In genomic region chr17:35741589-35742226, GRCm38 (mm10) we compare ENCODE assay signal across 15 mouse cellular contexts. TPM values are rescaled to one million over a fixed set of nuclear protein-coding genes. Genes with fewer than 3 reads are reported as not detected.
DNase-seq lines count a peak whose midpoint lies in the region; ATAC-seq lines count a peak whose summit lies in the region.
"Had no signal": no experiment of that assay in that cellular context is flagged by ENCODE, and none has a peak within 500 bp of the region (broad histone marks: within the 10 kb centered on the region; RNA-seq: fewer than 3 reads in every experiment).

No protein-coding gene starts in this region.

- H3K36me3 ChIP-seq in heart, embryonic 12.5 days: no peaks in the 10 kb centered on the region
- no peaks in the 10 kb centered on the region for H3K36me3 ChIP-seq in intestine, embryonic 16.5 days (ENCODE audit: control insufficient read depth, insufficient read depth, low read length)
- H3K36me3 ChIP-seq: limb, embryonic 13.5 days had no signal

- no peak overlapping the region for H3K4me2 ChIP-seq in heart, embryonic 12.5 days
- no peak overlapping the region for H3K4me2 ChIP-seq in intestine, embryonic 16.5 days (ENCODE audit: low read depth, low read length)
- H3K4me2 ChIP-seq: limb, embryonic 13.5 days had no signal

- peak; percentile 85 for ATAC-seq in heart, embryonic 12.5 days (ENCODE audit: insufficient number of reproducible peaks, low FRiP score)
- peak; percentile 72 for ATAC-seq in intestine, embryonic 16.5 days
- ATAC-seq in megakaryocyte, adult 5-6 weeks (ENCODE audit: poor library complexity, severe bottlenecking): no peak

- no peak for DNase-seq in heart, adult 9 months (ENCODE audit: low spot score in 2 of 2)
- peak; percentile 75 for DNase-seq in MEL-GATA-1-ER (ENCODE audit: extremely low read depth, low read depth)
- peak; percentile 35 to 53 for DNase-seq in spleen, postnatal 14 days (ENCODE audit: low spot score in 2 of 2)
- DNase-seq in urinary bladder, adult 18-20 months (ENCODE audit: low spot score in 2 of 2): no peak
- DNase-seq in Muller cell, postnatal 12 days (ENCODE audit: inconsistent ontology term): no peak
- DNase-seq: adrenal gland, postnatal 36 days; B cell, adult 2 months; gastrocnemius, adult 2 months; heart, postnatal 10 days; kidney, adult 11 months had no signal

- no peaks in the 10 kb centered on the region for H3K9me3 ChIP-seq in heart, embryonic 12.5 days (replicated peaks)
- H3K9me3 ChIP-seq in intestine, embryonic 16.5 days (ENCODE audit: control insufficient read depth, low read length): no peaks in the 10 kb centered on the region
- H3K9me3 ChIP-seq: limb, embryonic 13.5 days; megakaryocyte, embryonic 14.5 days had no signal

- H3K9ac ChIP-seq in heart, embryonic 12.5 days: no peak overlapping the region
- no peak overlapping the region for H3K9ac ChIP-seq in intestine, embryonic 16.5 days (ENCODE audit: low read depth, low read length)
- H3K9ac ChIP-seq: limb, embryonic 13.5 days had no signal

- H3K27me3 ChIP-seq in heart, embryonic 12.5 days (replicated peaks): 0 out of 2 replicates have a peak, but pooled peaks cover 5% of the 10 kb centered on the region
- no peaks in the 10 kb centered on the region for H3K27me3 ChIP-seq in intestine, embryonic 16.5 days (replicated peaks; ENCODE audit: control insufficient read depth, insufficient read depth, low read length)

- 72% methylated on average over 9 of the region's 9 CpGs for WGBS in heart, embryonic 12.5 days
- WGBS in intestine, embryonic 16.5 days: 73% methylated on average over 9 of the region's 9 CpGs

- H3K27ac ChIP-seq in heart, embryonic 12.5 days (ENCODE audit: poor library complexity, severe bottlenecking): peak overlapping the region; percentile 54; the same call in 1 of the 2 replicates
- no peak overlapping the region for H3K27ac ChIP-seq in intestine, embryonic 16.5 days (ENCODE audit: low read length)
- H3K27ac ChIP-seq: gastrocnemius, adult 2 months; limb, embryonic 13.5 days had no signal

- H3K4me1 ChIP-seq in heart, embryonic 12.5 days (replicated peaks): no peaks in the 10 kb centered on the region
- H3K4me1 ChIP-seq in intestine, embryonic 16.5 days (ENCODE audit: control insufficient read depth, insufficient read depth, low read length): no peaks in the 10 kb centered on the region

- no peak overlapping the region for H3K4me3 ChIP-seq in heart, embryonic 12.5 days
- H3K4me3 ChIP-seq in intestine, embryonic 16.5 days (ENCODE audit: low read length): no peak overlapping the region
- H3K4me3 ChIP-seq: gastrocnemius, adult 2 months; limb, embryonic 13.5 days; megakaryocyte, embryonic 14.5 days had no signal

RNA-seq across cellular contexts. Expression of gene Ddr1, which starts 37.3 kb away (rescaled TPM):
- 162 and 167 TPM in 2 replicates for polyA plus RNA-seq in heart, embryonic 12.5 days (2016; fragmentation: Nextera tagmentation; extraction: Ambion mirVana)
- 54.1 and 57.1 TPM in 2 replicates for polyA plus RNA-seq in intestine, embryonic 16.5 days (2015; fragmentation: Nextera tagmentation; extraction: Ambion mirVana)
- total RNA-seq in megakaryocyte, adult 5-6 weeks (2015): 0.91 and 1.0 TPM in 2 replicates
- 0.49 and 1.0 TPM in 2 replicates for total RNA-seq in megakaryocyte, adult 5-6 weeks (2017)

Comparison
In these comparisons a context has a peak if more than half of its experiments do, and no peak if none do; other contexts are left out.
1. DNase-seq: peak in MEL-GATA-1-ER (single experiment) and spleen, postnatal 14 days (2 of 2); none in heart, adult 9 months (0 of 2), urinary bladder, adult 18-20 months (0 of 2) and Muller cell, postnatal 12 days (single experiment).